Mouse (Mus musculus): ENCODE data around the gene Dlgap5.

DNA sequence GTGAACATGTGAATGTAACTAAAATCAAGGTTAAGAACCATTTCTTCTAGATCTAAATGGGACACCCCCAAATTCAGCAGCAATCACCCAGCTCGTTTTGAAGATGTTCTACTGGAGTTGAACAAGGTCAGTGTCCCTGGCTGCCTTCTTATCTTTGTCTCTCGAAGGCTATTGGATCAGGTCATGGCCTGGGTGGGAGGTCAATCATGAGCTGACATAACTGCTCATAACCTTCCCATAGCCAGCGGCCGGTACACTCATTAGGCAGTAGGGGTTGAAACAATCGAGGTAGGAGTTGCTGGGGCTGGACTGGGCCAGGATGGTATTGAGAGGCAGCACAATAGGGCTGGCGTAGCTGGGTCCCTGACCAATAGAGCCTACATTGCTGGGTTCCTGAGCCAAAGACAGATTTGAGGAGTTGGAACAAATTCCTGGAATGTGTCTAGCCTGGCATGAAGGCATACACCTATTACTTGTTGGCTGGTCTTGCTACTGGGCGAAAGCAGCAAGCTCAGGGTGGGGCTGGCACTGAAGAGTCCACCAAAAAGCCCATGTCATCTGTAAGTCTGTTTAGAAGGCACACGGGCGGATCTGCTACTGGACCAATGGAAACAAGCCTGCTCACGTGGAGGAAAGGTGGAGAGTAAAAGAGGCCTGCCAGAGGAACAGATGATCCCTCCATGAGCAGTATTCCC lies 77.8 kb downstream of the Dlgap5 start:
- TF ChIP-seq MAFK (IDR thresholded peaks at IDR 0.05; ENCODE audit: borderline replicate concordance, low read depth, low read length) (no peak), POLR2AphosphoS2 (IDR thresholded peaks at IDR 0.05; ENCODE audit: low read length) (no peak), EP300 (IDR thresholded peaks at IDR 0.05; ENCODE audit: low read depth in 1 of 2, low read length in 2 of 2) (no peak), ZNF384 (IDR thresholded peaks at IDR 0.05; ENCODE audit: low read depth, low read length) (no peak), GATA1 (IDR thresholded peaks at IDR 0.05; ENCODE audit: low read depth, low read length) (no peak), POLR2A (IDR thresholded peaks at IDR 0.05; ENCODE audit: control insufficient read depth in 1 of 2, insufficient read depth in 1 of 2, low read depth in 1 of 2, low read length in 2 of 2, poor library complexity in 1 of 2) (no peak), HCFC1 (IDR thresholded peaks at IDR 0.05; ENCODE audit: low read depth, low read length) (no peak), TBP (IDR thresholded peaks at IDR 0.05; ENCODE audit: low read depth, low read length) (no peak), UBTF (IDR thresholded peaks at IDR 0.05; ENCODE audit: borderline replicate concordance, insufficient read depth, low read depth, low read length) (no peak), SIN3A (IDR thresholded peaks at IDR 0.05; ENCODE audit: low read length) (no peak), TAL1 (IDR thresholded peaks at IDR 0.05; ENCODE audit: low read length) (no peak), ZC3H11A (IDR thresholded peaks at IDR 0.05; ENCODE audit: low read depth, low read length) (no peak), CTCF (IDR thresholded peaks at IDR 0.05 in 2 of 3, conservative IDR thresholded peaks at IDR 0.05 in 1 of 3; ENCODE audit: control insufficient read depth in 1 of 3, insufficient read depth in 1 of 3, low read depth in 2 of 3, low read length in 3 of 3, poor library complexity in 1 of 3, severe bottlenecking in 1 of 3) (no peak), KAT2A (conservative IDR thresholded peaks at IDR 0.05; ENCODE audit: low read depth, low read length) (no peak)
